Mouse (Mus musculus) hindbrain, embryonic 16.5 days (tissue): Measurements from ENCODE around the gene Fkbpl. TPM values are rescaled to one million over a fixed set of nuclear protein-coding genes. Genes with fewer than 3 reads are reported as not detected.

Source experiments
- ATAC-seq: fragments of 200-750 bp; cut with Nextera tagmentation; 2 replicates; pipeline ENCODE4 v1.8.0; 2017; ENCODE audit warnings: moderate TSS enrichment, moderate library complexity
- H3K27ac ChIP-seq: fragments of 300-500 bp; sonication (generic); 2 replicates; pipeline ENCODE4 v1.5.1; 2014; ENCODE audit warnings: low read depth, mild to moderate bottlenecking, control low read depth, low read length, moderate library complexity
- H3K27me3 ChIP-seq: fragments of 300-500 bp; sonication (generic); replicated peaks from 2 replicates; pipeline ENCODE4 v1.6.1; 2014; ENCODE audit warnings: low read length; ENCODE audit not compliant: control insufficient read depth, insufficient read depth
- H3K36me3 ChIP-seq: fragments of 300-500 bp; sonication (generic); 2 replicates; pipeline ENCODE4 v1.6.1; 2014; ENCODE audit warnings: mild to moderate bottlenecking, low read length, moderate library complexity, mixed read lengths; ENCODE audit not compliant: control insufficient read depth, insufficient read depth
- H3K4me1 ChIP-seq: fragments of 300-500 bp; sonication (generic); 2 replicates; pipeline ENCODE4 v1.6.1; 2014; ENCODE audit warnings: low read depth, low read length; ENCODE audit not compliant: control insufficient read depth, insufficient read depth
- H3K4me2 ChIP-seq: fragments of 300-500 bp; sonication (generic); 2 replicates; pipeline ENCODE4 v1.6.1; 2014; ENCODE audit warnings: mild to moderate bottlenecking, low read length, control low read depth, moderate library complexity
- H3K4me3 ChIP-seq: fragments of 300-500 bp; sonication (generic); 2 replicates; pipeline ENCODE4 v1.5.1; 2014; ENCODE audit warnings: mild to moderate bottlenecking, low read length, control low read depth, moderate library complexity
- H3K9ac ChIP-seq: fragments of 300-500 bp; sonication (generic); 2 replicates; pipeline ENCODE4 v1.6.1; 2014; ENCODE audit warnings: low read depth, mild to moderate bottlenecking, control low read depth, low read length, moderate library complexity
- H3K9me3 ChIP-seq: fragments of 300-500 bp; sonication (generic); 2 replicates; pipeline ENCODE4 v1.6.1; 2014; ENCODE audit warnings: mild to moderate bottlenecking, low read length, moderate library complexity; ENCODE audit not compliant: control insufficient read depth
- WGBS: fragments of 180-500 bp; shearing (Covaris S2); extraction: QIAGEN DNeasy Blood & Tissue Kit; methylation state at CpG from one replicate; pipeline ENCODE4 v1.1.7; 2014; 5-methylcytosine and 5-hydroxymethylcytosine counted together
- polyA plus RNA-seq: library from polyadenylated mRNA; unstranded; fragments of >200 nt; fragmentation: Nextera tagmentation; extraction: Ambion mirVana; gene quantifications from 2 replicates; pipeline ENCODE4 v1.2.1, GENCODE M21; 2015

The Fkbpl gene
- polyA plus RNA-seq, 1 experiment from 2014 or later: 17.0 TPM

DNA sequence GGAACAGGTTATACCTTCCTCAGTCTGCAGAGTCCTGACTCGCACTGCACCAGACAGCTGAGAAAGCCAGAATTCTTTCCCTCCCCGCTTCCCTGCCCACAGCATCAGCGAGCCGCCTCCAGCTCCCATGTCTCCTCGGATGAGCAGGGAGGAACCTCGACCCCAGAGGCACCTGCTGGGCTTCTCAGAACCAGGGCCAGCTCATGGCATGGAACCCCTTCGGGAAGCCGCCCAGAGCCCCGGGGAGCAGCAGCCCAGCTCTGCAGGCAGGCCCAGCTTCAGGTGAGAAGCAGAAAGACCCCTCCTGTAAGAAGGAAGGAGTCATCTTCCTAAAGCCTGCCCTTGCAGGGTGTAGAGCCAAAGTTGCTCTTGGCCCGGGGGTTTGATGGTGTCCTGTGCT is 8.0 kb downstream of the Fkbpl start:
- Histone ChIP-seq H3K9me3 (no peaks in the 10 kb centered on the region), H3K36me3 (peaks cover 39% of the 10 kb centered on the region), H3K4me1 (peaks cover 15% of the 10 kb centered on the region), H3K4me2 (no peak overlapping the region), H3K27me3 (no peaks in the 10 kb centered on the region), H3K4me3 (no peak overlapping the region), H3K9ac (no peak overlapping the region), H3K27ac (no peak overlapping the region)
- ATAC-seq: no peak
- WGBS: 84% methylated on average over 10 of the region's 10 CpGs

DNA sequence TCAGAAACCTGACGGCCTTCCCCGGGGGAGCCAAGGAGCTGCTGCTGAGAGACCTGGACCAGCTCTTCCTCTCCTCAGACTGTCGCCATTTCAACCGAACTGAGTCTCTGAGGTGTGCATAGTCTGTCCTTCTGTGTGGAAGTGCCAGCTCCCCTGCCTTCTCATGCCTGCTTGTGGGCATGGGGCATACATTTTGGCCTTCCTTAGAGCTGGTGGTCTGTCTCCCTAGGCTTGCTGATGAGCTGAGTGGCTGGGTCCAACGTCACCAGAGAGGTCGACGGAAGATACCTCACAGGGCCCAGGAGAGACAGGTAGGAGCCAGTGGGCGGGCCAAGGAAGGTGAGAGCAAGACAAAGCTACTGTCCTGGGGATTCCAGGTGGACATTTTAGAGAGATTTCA is 8.4 kb downstream of the Fkbpl start:
- H3K27ac ChIP-seq: no peak overlapping the region
- 94% methylated on average over 8 of the region's 8 CpGs for WGBS
- H3K36me3 ChIP-seq: peaks cover 39% of the 10 kb centered on the region
- no peaks in the 10 kb centered on the region for H3K27me3 ChIP-seq
- H3K4me3 ChIP-seq: no peak overlapping the region
- peaks cover 11% of the 10 kb centered on the region for H3K4me1 ChIP-seq
- no peak overlapping the region for H3K4me2 ChIP-seq
- ATAC-seq: no peak
- H3K9ac ChIP-seq: no peak overlapping the region
- H3K9me3 ChIP-seq: no peaks in the 10 kb centered on the region

DNA sequence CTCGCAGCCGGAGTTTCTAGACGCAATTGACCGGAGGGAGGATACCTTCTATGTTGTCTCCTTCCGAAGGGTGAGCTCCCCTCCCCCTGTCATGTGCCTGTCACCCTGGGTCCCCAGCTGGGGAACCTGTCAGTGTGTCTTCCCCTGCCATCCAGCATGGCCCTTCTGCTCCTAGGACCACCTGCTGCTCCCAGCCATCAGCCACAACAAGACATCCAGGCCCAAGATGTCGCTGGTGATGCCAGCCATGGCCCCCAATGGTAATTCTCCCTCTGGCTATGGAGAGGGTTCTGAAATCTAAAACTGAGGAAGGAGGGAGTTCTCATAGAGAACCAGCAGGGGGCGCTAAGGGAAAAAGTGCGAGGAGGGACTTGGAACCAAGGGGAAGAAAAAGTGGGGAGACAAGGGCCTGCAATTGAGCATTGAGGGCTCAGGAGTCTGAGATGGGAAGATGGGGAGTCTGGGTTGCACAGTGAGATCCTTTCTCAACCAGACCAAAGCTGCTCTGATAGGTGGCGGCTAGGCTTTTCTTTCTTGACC is 9.3 kb downstream of the Fkbpl start:
- 60% methylated on average over 9 of the region's 9 CpGs for WGBS
- H3K4me1 ChIP-seq: peaks cover 5% of the 10 kb centered on the region
- H3K36me3 ChIP-seq: peaks cover 39% of the 10 kb centered on the region
- no peak overlapping the region for H3K4me3 ChIP-seq
- H3K27ac ChIP-seq: no peak overlapping the region
- no peak overlapping the region for H3K4me2 ChIP-seq
- ATAC-seq: no peak
- no peaks in the 10 kb centered on the region; the same call in 1 of the 2 replicates for H3K27me3 ChIP-seq
- H3K9me3 ChIP-seq: no peaks in the 10 kb centered on the region
- no peak overlapping the region for H3K9ac ChIP-seq

DNA sequence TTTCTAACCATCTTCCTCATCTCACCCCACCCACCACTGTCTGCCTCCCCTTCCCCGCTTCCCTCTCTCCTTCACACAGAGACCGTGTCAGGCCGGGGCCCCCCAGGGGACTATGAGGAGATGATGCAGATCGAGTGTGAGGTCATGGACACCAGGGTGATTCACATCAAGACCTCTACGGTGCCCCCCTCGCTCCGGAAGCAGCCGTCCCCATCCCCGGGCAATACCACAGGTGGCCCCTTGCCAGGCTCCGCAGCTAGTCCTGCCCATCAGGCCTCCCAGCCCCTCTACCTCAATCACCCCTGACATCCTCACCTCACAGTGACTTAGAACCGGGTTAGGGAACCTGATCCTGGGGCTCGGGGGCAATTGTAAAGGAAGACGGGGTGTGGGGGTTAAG is 9.8 kb downstream of the Fkbpl start:
- Histone ChIP-seq H3K4me3 (no peak overlapping the region), H3K4me1 (peaks cover 5% of the 10 kb centered on the region), H3K9me3 (no peaks in the 10 kb centered on the region), H3K9ac (no peak overlapping the region), H3K36me3 (peaks cover 35% of the 10 kb centered on the region), H3K27me3 (no peaks in the 10 kb centered on the region; the same call in 1 of the 2 replicates), H3K4me2 (no peak overlapping the region), H3K27ac (no peak overlapping the region)
- WGBS: 94% methylated on average over 13 of the region's 13 CpGs
- ATAC-seq: no peak

DNA sequence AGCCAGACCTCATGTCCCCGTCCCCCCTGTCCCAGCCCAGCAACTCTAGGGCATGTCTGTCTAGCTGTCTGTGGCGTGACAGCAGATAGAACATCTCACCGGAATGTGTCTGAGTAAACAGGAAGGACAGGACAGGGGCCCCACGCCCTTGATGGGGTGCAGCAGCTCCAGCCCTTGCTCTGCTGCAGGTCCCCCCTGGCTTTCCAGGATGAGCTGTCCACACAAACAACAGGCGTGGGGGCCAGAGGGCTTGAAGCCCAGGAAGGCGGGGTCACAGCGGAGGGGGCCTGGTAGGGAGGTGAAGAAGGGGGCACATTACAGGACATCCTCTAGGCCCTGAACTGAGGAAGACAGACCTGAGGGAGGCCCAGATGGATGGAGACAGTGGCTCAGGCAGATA is 10.6 kb downstream of the Fkbpl start:
- Histone ChIP-seq H3K27me3 (peaks cover under 1% of the 10 kb centered on the region), H3K9me3 (no peaks in the 10 kb centered on the region), H3K27ac (peak overlapping the region; percentile 14; the same call in 1 of the 2 replicates), H3K4me3 (no peak overlapping the region), H3K9ac (no peak overlapping the region), H3K36me3 (peaks cover 35% of the 10 kb centered on the region), H3K4me2 (no peak overlapping the region), H3K4me1 (peaks cover 5% of the 10 kb centered on the region)
- no peak; the same call in 1 of the 2 replicates for ATAC-seq
- 83% methylated on average over 7 of the region's 7 CpGs for WGBS

DNA sequence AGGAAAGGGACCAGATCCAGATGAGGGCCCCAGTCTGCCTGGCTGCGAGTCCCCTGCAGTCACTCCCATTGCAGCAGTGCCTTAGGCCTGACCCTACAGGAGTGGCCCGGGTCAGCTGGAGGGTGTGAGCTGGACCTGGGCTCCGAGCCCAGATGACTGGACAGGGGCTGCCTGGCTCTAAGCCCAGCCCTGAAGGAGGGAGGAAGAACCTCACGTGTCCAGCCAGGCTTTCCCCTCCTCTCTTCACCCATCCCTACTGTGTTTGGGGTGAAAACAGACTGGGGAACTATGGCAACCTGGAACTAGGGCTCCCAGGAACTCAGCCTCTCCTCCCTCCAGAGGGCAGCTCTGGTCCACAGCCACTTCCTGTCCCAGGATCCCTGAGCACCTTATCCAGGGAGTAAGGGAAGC is 11.0 kb downstream of the Fkbpl start:
- peak; percentile 64 for ATAC-seq
- peaks cover 5% of the 10 kb centered on the region for H3K4me1 ChIP-seq
- no peak overlapping the region for H3K9ac ChIP-seq
- peak overlapping the region; percentile 14; the same call in 1 of the 2 replicates for H3K27ac ChIP-seq
- 42% methylated on average over 3 of the region's 4 CpGs for WGBS
- H3K27me3 ChIP-seq: peaks cover 4% of the 10 kb centered on the region
- peaks cover 33% of the 10 kb centered on the region for H3K36me3 ChIP-seq
- no peak overlapping the region for H3K4me2 ChIP-seq
- no peak overlapping the region for H3K4me3 ChIP-seq
- no peaks in the 10 kb centered on the region for H3K9me3 ChIP-seq

DNA sequence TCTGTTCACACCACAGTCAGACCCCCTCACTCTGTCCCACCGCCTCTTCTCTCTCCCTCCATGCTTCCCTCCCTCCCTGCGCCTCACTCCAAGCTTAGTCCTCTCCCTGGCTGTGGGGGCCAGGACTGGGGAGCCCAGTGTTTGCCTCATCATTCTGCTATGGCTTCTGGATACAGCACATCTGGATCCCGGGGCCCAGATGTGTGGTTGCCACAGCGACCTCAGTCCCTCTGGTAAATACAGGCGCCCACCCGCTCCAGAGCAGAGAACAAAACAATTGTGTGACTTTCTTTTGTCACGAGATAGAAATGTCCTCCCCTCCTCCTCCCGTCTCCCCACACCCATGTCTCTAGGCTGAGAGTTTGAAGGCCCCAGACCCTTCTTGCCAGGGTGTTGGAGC is 12.1 kb downstream of the Fkbpl start:
- Histone ChIP-seq H3K4me3 (no peak overlapping the region), H3K9me3 (no peaks in the 10 kb centered on the region), H3K9ac (no peak overlapping the region), H3K4me2 (no peak overlapping the region), H3K4me1 (peaks cover 9% of the 10 kb centered on the region), H3K36me3 (peaks cover 23% of the 10 kb centered on the region), H3K27ac (no peak overlapping the region), H3K27me3 (peaks cover 10% of the 10 kb centered on the region)
- WGBS: 22% methylated on average over 8 of the region's 8 CpGs
- ATAC-seq: no peak

DNA sequence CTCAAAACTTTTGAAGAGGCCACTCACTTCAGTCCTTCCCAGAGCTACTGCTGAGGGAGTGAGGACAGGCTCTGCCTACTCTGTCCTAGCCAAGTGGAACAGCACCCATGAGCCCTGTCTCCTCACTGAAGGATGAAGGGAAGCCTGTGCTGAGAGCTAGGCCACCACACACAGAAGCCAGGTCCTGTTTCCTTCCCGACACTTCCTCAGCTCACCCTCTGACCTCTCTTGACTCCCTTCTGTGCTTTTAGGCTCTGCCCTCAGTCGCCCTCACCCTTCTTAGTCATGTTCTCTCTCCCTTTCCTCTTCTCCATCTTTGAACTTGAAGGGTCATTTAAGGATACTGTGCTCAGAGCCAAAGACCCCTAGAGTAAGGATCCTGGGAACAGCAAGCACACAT is 12.7 kb downstream of the Fkbpl start:
- H3K27me3 ChIP-seq: peaks cover 10% of the 10 kb centered on the region
- no peak overlapping the region for H3K27ac ChIP-seq
- H3K9me3 ChIP-seq: no peaks in the 10 kb centered on the region
- H3K9ac ChIP-seq: no peak overlapping the region
- H3K4me2 ChIP-seq: no peak overlapping the region
- peaks cover 17% of the 10 kb centered on the region for H3K36me3 ChIP-seq
- peaks cover 9% of the 10 kb centered on the region for H3K4me1 ChIP-seq
- no peak overlapping the region for H3K4me3 ChIP-seq
- WGBS: 43% methylated on average over 2 of the region's 2 CpGs
- ATAC-seq: no peak

DNA sequence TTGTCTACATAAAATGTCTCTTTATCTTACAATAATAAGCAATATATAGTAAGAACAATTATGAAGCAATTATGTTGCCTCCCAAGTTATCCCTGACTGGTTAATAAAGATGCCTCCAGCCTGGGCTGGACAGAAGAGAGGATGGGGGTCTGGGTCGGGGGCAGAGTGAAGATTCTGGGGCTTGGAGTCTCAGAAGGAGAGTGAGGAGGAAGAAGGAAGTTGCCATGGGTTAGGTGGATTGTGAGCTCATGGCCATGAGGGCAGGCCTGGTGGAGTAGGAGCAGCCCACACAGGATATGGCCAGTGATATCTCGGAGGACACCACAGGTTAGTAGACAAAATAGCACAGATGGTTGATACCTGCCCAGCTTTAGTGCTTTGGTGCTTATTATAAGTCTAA is 13.6 kb downstream of the Fkbpl start:
- H3K4me3 ChIP-seq: no peak overlapping the region
- peaks cover 9% of the 10 kb centered on the region for H3K4me1 ChIP-seq
- H3K27ac ChIP-seq: no peak overlapping the region
- WGBS: 83% methylated on average over 2 of the region's 2 CpGs
- H3K9ac ChIP-seq: no peak overlapping the region
- H3K27me3 ChIP-seq: peaks cover 10% of the 10 kb centered on the region
- H3K9me3 ChIP-seq: no peaks in the 10 kb centered on the region
- H3K4me2 ChIP-seq: no peak overlapping the region
- ATAC-seq: no peak
- peaks cover 8% of the 10 kb centered on the region for H3K36me3 ChIP-seq

DNA sequence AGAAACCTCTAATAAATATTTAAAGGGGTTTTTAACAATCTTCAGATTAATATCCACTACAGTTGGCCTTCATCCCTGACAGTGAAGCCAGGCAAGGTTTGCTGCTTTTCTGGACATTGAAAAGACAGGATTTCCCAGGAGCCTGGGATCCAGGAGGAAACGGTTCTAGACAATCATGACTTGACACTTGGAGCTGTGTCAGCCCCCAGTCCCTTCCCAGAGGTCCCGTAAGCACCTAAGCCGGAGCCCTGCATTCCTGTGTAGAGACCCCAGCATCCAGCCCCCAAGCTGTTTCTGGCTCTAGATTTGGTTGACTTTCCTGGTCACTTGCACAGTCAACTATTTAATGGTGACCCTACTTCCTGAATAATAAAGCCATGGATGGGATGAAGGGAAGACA is 14.0 kb downstream of the Fkbpl start:
- Histone ChIP-seq H3K27me3 (peaks cover 10% of the 10 kb centered on the region), H3K4me3 (no peak overlapping the region), H3K4me2 (no peak overlapping the region), H3K27ac (no peak overlapping the region), H3K9me3 (no peaks in the 10 kb centered on the region), H3K9ac (no peak overlapping the region), H3K4me1 (peaks cover 9% of the 10 kb centered on the region), H3K36me3 (peaks cover 3% of the 10 kb centered on the region; the same call in 1 of the 2 replicates)
- WGBS: 81% methylated on average over 3 of the region's 3 CpGs
- ATAC-seq: no peak
